Mouse (Mus musculus) adrenal gland, postnatal 25 days (tissue): Measurements from ENCODE around the gene Sergef. TPM values are rescaled to one million over a fixed set of nuclear protein-coding genes. Genes with fewer than 3 reads are reported as not detected.
A peak's percentile ranks its signal among the peaks of the same experiment; 100 is the strongest.

Experiments used
- DNase-seq: peaks from one replicate; pipeline ENCODE4 v3.0.0; 2021; ENCODE audit warnings: mixed read lengths
- total RNA-seq: library from RNA; stranded (reverse); gene quantifications from 2 replicates; pipeline ENCODE4 v1.2.3, GENCODE M21; 2021

The Sergef gene
- total RNA-seq, 1 experiment from 2014 or later: 29.4 TPM

DNA sequence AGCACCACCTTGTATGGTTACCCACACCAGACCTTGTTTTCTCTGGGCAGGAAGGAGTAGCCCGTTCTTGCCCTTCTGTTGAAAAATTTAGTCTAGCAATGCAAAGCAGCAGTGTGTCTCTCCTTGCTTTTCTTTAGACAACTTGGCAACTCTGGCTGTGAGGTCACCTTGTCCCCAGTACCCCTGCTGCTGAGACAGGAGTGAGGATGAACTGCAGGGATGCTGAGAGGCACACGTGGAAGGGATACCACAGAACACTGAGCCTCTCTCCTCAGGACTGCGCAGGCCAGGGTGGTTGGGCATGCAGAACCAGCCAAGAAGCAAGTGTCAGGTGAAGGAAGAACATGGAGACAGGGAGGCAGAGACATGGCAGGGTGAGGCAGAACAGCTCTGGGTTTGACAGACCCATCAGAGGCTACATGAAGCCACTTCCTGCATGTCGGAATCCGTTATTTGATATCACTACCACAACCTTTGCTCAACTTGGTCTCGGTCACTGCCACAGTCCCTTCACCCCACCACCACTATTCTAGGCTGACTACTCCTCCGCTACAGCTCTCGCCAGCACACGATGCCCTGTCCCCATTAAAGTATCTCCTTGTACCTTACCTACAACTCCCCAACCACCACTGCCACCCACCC is 103.0 kb downstream of the Sergef start:
- no peak for DNase-seq

DNA sequence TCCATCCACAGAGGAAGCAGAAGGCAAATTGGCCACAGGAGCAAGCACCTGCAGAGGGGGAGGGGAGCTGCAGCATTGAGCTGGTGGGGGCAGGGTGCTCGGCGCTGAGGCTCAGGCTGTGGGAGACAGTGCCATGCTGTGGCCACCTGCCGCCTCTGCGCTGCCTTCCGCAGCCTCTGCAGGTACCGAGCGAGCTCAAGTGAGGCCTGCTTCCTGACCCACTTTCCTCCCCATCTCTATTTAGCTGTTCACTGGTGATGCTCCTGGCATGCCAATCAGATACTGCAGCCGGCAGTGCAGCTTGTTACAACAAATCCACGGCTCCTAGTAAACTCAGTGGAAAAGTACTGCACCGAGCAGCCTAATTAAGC is 104.2 kb downstream of the Sergef start:
- DNase-seq: peak; percentile 47

DNA sequence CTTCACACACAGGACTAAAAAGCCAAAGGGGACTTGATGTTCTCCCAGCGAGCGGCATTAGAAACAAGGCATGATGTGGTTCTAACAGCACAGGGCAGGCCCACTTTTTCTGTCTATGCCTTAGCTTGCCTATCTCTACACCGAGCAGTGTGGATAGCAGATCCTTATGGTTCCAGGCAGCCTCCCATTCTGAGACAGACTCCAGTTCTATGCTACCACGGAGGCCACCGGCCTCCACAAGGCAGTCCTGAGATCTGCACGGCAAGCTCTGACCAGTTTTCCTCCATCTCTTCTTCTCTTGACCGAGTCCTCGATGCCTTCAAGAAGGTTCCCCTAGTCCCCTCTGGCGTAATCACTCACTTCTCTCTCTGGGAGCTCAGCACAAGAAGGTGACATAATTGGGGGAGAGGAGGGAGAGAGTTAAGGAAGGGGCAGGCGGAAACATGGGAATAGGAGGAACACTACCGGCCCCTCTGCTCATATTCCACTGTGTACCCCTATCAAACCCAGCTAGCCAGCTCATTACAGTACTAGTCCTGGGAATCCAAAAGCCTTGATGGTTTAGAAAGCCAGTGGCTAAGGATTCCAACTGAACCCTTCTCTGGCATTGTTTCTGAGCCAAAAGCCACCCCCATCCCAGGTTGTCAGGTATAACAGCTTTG is 104.7 kb downstream of the Sergef start:
- DNase-seq: no peak

DNA sequence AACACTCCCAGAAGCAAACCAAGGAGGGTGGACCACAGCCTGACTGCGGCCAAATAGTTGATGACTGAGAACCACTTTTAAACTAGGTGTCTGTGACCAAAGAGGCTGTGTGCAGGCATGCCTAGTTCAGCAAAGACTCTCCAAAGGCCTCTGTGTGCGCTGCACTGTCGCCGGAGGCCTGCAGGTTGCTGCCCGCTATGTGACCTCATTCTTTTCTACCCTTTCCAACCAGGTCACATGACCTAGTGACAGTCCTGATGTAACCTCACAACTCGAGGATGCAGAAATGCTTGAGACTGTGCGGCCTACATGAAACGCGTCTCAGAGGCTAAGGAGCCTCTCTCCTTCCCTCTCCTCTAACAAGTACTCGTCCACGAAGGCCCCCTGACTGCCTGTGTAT is 106.1 kb downstream of the Sergef start:
- no peak for DNase-seq

DNA sequence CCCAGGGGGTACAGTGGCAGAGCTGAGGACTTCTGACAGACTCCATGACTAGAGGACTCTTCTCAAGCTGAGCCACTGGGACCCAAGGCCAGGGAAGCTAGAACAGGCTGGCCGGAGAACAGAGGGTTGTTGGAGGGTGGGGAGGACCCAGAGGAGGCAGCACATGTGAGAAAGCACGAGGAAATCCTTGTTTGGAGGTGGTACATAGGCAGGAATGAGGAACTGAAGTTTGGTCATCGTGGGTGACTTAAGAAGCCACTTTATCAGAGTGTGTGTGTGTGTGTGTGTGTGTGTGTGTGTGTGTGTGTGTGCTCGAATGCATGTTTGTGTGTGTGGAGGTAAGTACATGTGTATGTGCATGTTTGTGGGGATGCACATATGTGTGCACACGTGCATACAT is 108.3 kb downstream of the Sergef start:
- no peak for DNase-seq

DNA sequence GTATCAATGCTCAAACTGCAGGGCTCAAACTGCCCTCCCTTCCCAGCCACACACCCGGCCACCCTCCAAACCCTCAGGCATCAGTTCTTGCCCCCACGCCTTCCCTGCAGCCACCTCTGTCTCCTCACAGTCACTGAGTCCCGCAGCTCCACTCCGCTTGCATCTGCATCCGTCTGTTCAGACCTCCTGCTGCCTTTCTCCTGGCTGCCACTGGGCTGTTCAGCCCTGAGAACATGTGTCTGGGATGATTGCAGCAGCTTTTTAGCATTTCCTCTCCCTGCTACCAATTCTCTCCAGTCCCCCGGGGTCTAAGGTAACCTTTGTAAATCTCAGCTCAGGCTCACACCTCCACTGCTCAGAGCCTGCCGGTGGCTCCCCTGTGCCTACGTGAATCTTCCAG is 109.7 kb downstream of the Sergef start:
- no peak for DNase-seq

DNA sequence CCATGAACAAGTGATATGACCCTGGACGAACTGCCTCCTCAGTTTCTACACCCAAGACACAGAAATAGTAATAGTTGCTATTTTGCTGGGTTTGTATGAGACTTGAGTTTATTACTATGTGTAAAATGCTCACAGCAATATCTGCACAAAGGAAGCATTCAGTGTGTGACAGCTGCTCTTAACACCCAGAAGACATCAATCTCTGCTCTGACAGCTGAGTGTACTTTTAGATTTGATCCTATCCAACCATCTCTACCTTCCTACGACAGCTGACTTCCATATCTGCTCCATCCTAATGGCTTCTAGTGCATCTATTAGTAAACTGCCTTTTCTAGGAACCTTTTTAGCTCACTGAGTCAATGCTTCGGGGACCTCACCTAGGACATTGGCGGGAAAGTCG is 110.3 kb downstream of the Sergef start:
- DNase-seq: no peak

DNA sequence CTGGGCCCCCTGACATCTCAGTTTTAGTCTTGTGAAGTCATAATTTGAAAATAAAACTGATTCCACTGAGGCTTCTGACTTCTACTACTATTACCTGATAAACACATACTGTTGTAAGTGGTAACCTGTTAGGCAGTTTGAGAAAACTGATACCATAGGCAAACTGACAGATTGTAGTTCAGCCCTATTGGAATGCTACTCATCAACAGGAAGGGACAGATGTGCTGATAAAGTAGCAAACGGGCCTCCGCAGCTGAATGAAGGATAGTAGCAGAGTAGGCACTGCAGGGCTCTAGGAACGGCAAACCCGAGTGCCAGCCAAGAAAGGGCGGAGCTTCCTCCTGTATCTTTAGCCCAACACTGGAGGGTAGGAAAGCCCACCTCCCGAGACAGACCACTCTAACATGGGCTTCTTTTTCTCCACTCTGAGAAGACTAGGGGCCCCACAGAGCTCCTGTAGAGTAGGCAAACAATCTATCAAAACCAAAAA is 112.9 kb downstream of the Sergef start:
- DNase-seq: no peak

DNA sequence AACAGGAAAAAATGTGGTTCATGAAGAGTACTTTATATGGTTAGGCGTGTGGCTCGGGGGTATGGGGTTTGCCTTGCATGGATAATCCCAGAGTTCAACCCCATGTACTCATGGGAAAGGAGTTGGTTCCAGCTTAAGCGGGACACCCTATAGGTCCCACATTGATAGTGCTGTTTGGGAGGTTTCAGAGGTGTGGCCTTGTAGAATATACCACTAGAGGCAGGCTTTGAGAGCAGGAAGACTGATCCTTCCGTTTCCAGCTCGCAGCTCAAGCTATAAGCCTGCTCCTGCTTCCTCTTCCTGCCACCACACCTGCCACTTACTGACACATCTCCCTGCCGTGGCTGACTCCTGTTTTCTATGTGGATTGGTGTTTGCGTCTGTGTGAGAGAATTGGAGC is 116.4 kb downstream of the Sergef start:
- no peak for DNase-seq

DNA sequence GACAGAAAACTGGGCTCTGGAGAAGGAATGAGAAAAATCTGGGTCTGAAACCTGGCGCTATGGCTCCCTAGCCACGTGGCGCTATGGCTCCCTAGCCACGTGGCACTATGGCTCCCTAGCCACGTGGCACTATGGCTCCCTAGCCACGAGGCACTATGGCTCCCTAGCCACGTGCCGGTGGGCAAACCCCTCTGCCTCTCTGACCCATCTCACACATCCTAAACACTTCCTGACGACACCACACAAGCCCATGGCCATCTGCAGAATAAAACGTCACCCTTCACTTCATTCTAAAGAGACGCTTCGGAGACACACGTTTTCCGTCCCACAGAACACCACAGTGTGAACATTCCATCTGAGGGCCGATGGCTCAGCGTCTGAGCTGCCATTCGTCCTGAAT is 117.8 kb downstream of the Sergef start:
- DNase-seq: no peak

DNA sequence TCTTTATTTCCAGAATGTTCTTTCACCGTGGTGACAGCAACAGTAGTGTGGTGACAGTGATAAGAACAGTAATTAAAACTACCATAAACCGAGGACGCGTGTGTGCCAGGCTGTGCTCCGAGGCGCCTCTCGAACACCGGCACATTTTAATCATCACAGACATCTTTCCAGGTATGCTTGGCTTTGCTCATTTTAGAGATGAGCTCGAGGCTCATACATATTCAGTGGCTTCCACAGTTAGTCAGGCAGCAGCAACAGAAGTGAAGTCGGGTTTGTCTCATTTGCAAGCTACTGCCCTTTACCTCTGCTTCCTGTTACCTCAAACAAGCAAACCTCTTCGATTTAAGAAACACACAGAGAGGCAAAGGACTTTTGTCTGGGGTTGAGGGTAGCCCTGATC is 120.5 kb downstream of the Sergef start:
- no peak for DNase-seq

DNA sequence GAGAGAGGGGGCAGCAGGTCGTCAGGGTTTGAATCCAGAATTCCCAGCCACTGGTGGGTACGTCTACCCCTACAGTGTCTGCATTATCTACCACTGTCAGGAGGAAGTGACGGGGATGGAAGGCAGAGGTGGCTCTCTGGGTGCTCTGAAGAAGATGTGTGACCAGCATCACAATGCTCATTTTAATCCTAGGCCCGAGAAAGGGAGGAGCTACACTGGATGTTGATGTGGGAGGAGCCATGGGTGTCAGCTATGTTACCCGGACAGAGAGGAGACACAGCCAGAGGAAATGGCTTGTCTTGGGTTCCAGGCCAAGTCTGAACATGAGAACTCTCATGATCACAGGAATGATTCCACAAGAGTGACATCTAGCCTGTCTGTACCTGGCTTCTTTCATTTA is 122.4 kb downstream of the Sergef start:
- no peak for DNase-seq

DNA sequence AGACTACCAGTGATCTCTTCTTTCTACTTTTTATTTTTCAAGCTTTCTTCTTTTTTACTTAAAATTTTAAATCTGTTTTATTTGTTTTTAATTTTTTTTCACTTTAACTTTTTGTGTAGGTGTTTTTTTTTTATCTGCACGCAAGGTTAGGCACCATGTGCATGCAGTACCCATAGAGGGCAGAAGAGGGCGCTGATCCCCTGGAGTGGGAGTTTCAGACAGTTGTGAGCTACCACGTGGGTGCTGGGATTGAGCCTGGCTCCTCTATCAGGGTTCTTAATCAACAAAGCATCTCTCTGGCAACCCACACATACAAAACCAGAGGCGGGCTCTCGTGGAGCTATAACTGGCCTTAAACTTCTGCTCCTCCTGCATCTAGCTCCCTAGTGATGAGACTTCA is 123.6 kb downstream of the Sergef start:
- no peak for DNase-seq

DNA sequence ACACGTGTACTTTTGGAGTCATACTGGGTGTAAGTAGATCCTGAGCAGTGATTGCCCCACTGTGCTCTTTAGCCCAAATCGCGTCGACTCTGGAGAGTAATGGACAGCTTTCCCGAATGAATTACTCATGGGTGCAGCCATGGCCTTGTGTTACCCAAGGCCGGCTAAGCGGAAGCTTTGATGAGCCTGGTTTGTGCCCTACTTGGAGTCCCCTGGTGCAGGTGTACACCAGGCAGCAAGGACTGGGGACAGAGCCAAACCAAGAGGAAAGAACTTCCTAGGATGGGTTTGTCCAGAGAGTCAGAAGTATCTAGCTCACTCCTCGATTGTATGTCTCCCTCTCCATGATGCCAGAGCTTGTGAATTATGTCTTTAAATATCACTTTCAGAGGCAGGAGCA is 124.6 kb downstream of the Sergef start:
- peak; percentile 10 for DNase-seq

DNA sequence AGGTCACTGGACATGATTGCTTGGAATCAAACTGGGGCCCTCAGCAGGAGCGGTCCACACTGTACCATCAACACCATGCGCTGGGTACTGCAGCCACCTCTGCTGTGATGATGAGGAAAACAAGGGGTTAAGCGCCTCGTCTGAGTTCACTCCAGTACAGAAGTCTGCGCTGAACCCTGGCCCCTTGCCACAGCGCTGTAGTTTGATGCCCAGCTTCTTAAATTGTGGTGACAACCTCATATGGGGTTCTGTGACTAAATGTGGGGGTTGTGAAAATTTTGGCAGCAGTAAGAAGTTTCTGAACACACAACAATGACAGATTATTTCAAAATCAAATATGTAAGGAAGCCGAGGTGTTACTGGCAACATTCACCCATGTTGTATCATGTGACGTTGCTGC is 126.0 kb downstream of the Sergef start:
- DNase-seq: no peak

DNA sequence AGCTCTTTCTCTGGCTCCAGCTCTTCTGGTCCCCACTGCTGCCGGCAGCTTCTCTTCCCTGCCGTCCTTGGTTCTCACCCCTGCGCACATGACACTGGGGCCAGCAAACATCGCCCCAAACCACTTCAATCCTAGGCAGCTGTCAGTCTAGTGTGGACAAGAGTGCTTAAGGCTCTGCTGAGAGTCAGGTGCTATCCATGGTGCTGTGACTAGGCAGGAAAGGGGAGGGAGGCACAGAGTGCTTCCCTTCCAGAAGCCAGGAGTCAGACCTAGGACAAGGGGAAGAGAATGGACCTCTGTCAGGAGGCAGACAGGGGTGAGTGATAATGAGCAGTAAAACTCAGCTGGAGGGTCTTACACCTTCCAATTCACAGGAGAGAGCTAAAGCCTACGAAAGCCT is 126.8 kb downstream of the Sergef start:
- DNase-seq: no peak

DNA sequence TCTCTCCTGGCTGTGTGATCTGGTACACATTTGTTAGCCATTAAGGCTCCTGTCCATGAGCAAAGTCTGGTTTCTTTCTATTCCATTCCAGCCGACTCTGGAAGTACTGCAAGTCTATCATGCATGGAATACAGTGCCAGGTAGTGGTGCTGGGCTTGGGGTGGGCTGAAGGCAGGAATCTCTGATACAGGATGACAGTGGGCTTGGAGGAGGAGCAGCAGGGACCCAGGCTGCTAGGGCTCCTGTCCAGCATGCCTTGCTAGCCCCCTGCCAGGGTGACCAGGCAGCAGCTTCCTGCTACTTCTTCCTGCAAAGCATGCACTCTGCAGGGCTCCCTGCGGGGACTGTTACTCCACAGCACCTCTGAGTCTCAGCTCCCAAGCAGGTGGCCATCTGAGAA is 128.8 kb downstream of the Sergef start:
- DNase-seq: no peak

DNA sequence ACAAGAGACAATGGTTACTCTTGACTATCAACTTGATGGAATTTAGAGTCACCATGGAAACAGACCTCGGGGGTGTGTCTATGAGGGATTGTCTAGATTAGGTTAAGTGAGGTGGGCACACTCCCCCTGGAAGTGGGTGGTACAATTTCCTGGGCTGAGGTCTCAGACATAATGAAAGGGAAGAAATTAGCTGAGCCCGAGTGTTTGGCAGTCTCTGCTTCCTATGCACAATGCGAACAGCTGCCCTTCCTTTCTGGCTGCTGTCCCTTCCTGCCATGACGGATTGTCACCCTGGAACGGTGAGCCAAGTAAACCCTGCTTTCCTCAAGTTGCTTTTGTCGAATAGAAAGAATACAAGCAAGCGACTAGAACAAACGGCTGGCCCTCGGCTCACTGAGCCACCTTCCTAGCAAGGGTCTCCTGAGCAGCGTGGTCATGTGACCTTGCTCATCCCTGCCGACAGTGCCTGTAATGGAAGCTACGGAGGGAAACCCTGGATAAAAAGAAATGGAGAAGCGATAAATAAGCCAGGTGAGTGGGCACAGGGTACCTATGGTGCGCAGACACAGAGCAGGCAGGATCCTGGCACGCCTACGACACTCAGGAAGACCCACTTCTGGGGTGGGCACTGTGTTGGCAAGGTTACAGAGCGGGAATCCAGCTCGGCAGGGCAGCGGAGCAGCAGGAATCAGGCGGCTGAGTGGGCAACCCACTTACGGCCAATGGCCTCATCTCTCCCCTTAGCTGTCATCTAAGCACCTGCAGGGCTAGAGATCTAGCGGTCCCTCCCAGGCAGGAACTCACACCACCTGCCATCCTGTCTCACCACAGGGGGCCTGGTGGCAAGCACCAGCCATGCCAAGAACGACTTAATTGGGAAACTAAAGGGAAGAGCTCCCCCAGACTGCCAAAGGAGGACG is 130.0 kb downstream of the Sergef start:
- DNase-seq: peak; percentile 9

DNA sequence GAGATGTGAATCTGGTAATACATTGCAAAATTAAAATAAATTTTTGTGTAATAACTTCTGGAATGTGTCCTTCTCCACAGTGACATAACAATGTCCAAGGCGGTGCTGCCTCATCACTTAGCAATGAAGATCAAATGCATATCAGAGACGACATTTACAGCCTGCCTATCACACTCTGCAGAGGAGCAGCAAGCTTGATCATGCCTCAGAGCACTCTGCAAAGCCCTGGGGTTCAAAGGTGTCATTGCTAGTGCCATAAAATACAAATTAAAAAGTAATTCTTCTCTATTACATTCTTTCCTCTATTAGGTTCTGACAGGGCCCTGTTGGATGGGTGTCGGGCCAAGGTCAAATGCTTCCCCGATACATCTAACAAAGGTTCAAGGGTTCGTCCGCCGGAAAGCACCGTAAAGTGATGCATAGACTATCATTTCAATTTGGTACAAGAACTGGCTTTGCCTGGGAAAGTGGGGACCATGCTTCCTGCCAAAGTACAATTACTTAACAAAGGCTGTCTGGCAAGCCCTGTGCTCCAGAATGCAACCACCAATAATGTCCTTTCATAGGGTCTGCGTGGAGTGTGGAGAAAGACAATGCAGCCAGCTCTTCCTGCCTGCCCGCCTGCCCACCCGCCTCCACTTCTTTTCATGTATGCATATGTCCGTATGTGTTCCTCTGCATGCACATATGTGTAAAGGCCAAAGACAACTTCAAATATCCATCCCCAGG is 130.9 kb downstream of the Sergef start:
- no peak for DNase-seq

DNA sequence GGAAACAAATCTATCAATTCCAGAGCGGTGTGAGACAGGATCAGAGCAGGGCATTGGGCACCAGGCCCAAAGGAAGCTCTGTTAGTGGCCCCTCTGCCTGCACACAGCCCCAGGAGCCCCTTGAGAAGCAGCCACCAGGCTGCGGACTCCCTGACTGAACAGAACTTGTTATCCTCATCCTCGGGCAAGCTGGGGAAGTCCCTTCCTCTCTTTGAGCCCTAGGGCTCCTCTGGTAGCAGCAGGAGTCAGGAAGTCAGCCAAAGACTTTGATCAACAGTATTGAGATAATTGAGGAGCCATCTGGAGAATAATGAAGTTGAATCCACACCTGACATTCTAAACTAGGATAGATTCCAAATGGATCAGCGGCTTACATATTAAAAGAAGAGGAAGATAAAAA is 135.4 kb downstream of the Sergef start:
- DNase-seq: no peak

DNA sequence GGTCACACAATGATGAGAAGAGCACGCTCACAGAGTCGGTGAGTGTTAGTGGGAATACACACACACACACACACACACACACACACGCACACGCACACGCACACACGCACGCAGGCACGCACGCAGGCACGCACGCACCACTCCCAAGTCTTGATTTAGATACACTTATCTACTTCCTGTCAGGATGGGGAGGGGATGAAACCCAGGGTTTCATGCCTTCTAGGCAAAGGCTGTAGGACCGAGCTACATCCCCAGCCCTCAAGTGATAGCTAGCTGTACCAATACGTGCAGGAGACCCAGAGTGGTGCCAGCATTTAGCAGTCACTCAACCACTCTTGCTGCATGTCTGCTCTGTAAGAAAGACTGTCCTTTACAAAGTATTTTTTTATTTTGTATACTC is 137.0 kb downstream of the Sergef start:
- DNase-seq: no peak

DNA sequence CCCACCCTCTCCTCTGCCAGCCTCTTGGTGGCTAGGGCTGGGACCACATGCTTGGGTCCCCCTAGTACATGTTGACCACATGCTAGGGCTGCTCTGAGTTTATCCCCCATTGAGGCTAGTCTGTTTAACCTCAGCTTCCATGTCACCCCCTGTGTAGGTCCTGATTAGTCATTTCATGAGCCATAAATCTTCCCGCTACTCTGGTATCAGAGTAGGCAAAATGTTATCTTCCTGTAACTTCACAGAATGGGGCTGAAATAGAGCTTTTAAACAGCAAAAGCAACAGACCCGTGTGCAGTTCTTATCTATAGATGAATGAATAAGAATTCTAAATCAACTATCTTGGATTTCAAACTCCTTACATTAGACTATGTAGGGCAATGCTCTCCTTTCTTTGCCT is 138.1 kb downstream of the Sergef start:
- no peak for DNase-seq

DNA sequence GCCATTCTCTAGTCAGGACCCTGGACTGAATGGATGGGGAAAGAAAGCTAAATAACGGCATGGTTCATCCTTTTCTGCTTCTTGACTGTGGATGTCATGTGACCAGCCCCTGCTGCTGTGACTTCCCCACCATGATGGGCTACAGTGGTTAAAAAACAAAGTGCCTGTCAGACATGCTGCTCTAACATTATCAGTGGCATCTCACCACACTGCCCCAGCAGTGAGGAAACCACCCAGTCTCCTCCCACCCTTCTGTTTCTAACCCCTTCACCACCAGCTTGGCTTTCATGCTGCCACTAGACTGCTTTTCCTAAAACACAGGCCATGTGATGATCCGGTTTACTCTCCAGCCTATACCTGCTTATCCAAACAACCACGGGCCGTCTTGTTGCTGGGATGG is 140.0 kb downstream of the Sergef start:
- DNase-seq: no peak
